Mouse (Mus musculus): ENCODE measurements at regions not wholly inside any gene's neighbourhood (a gene's known extent, or its start where the extent isn't known, plus 50 kb on each side); places are given as distances from the start of the nearest gene placed in this dataset.

- no peak for TF ChIP-seq CTCF (IDR thresholded peaks at IDR 0.05; ENCODE audit: extremely low read depth, insufficient read length, insufficient replicate concordance, low read depth, low read length)
- no peak for TF ChIP-seq POLR2A (IDR thresholded peaks at IDR 0.05; ENCODE audit: low read depth, low read length)
These were observed 127.3 kb upstream of the Adgrl2 start for GRCm38 (mm10) chr3:149117684-149118056.
